Mouse (Mus musculus) bone marrow, adult 2 months (tissue): ENCODE data around the gene Uchl1. TPM values are rescaled to one million over a fixed set of nuclear protein-coding genes. Genes with fewer than 3 reads are reported as not detected.

Experiments
- H3K27ac ChIP-seq: fragments of 200-500 bp; 2 replicates; pipeline ENCODE4 v1.5.1; 2012; ENCODE audit warnings: low read depth, mild to moderate bottlenecking, control low read depth, inconsistent platforms, low read length; ENCODE audit not compliant: control insufficient read depth, poor library complexity, insufficient read depth
- H3K4me1 ChIP-seq: fragments of 200-500 bp; 2 replicates; pipeline ENCODE4 v1.6.1; 2011; ENCODE audit warnings: low read length; ENCODE audit not compliant: control insufficient read depth, insufficient read depth
- H3K4me3 ChIP-seq: fragments of 200-500 bp; replicated peaks from 2 replicates; pipeline ENCODE3; 2011; ENCODE audit warnings: mild to moderate bottlenecking, low read depth, low read length, control low read depth; ENCODE audit not compliant: control insufficient read depth
- CTCF ChIP-seq: fragments of 200-500 bp; IDR thresholded peaks from 2 replicates; pipeline ENCODE4 v1.5.1; 2011; ENCODE audit warnings: low read length, control low read depth; ENCODE audit not compliant: control insufficient read depth, insufficient read depth
- POLR2A ChIP-seq: fragments of 200-500 bp; IDR thresholded peaks from 2 replicates; pipeline ENCODE4 v1.6.1; 2011; ENCODE audit warnings: low read depth, mild to moderate bottlenecking, control low read depth, low read length, borderline replicate concordance; ENCODE audit not compliant: control insufficient read depth
- WGBS: fragments of 180-500 bp; shearing (Covaris S2); methylation state at CpG from one replicate; pipeline ENCODE4 v1.1.7; 2018; 5-methylcytosine and 5-hydroxymethylcytosine counted together
- polyA plus RNA-seq: library from polyadenylated mRNA; stranded (reverse); fragments of >200 nt; gene quantifications from 2 replicates; pipeline ENCODE4 v1.2.4, GENCODE M21; 2011; ENCODE audit warnings: low replicate concordance; ENCODE audit not compliant: missing spikeins, insufficient read depth, insufficient read length

The Uchl1 gene
- polyA plus RNA-seq, 1 experiment = 14.6 TPM

GRCm38 (mm10) chr5:66676457-66677117 is 696 bp downstream of the Uchl1 start:
- 1% methylated on average over 51 of the region's 51 CpGs for WGBS
- TF ChIP-seq POLR2A (no peak), CTCF (no peak)

GRCm38 (mm10) chr5:66677411-66678345 is 1.8 kb downstream of the Uchl1 start:
- Histone ChIP-seq H3K4me3 (no peak overlapping the region), H3K27ac (no peak overlapping the region), H3K4me1 (no peaks in the 10 kb centered on the region; the same call in 1 of the 2 replicates)
- TF ChIP-seq CTCF (no peak), POLR2A (no peak)
- WGBS = 69% methylated on average over 21 of the region's 21 CpGs

More at GRCm38 (mm10) chr5:66676457-66677117, 696 bp downstream of the Uchl1 start:
- Histone ChIP-seq H3K4me3 (peak overlapping the region; percentile 45), H3K27ac (no peak overlapping the region), H3K4me1 (no peaks in the 10 kb centered on the region; the same call in 1 of the 2 replicates)

DNA sequence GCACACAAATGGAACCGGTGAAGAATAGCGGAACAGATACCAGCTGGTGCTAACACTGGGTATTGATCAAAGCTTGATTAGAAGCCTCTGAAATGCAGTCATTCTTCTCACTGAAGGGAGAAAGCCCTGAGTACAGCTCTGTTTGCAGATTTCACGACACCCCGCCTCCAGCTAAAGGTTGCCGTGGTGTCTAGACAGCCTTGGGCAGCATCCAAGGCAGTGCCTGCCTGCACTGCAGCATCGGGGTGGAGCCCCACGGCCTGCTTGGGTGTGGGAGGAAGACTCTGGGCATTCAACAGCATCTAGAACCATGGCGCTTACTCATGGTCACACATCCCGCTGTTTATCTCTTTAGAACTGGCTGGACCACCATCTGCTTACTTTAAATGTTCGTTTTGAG is 3.3 kb downstream of the Uchl1 start:
- H3K4me3 ChIP-seq = no peak overlapping the region
- 55% methylated on average over 10 of the region's 10 CpGs for WGBS
- H3K27ac ChIP-seq = no peak overlapping the region
- no peak for TF ChIP-seq CTCF
- TF ChIP-seq POLR2A = no peak
- H3K4me1 ChIP-seq = no peaks in the 10 kb centered on the region; the same call in 1 of the 2 replicates

GRCm38 (mm10) chr5:66685930-66686329 is 10.0 kb downstream of the Uchl1 start:
- 72% methylated on average over 2 of the region's 2 CpGs for WGBS
- no peak overlapping the region for H3K27ac ChIP-seq
- H3K4me3 ChIP-seq = no peak overlapping the region
- H3K4me1 ChIP-seq = no peaks in the 10 kb centered on the region
- TF ChIP-seq CTCF = no peak
- TF ChIP-seq POLR2A = no peak

GRCm38 (mm10) chr5:66686863-66687262 is 11.0 kb downstream of the Uchl1 start:
- Histone ChIP-seq H3K27ac (no peak overlapping the region), H3K4me1 (no peaks in the 10 kb centered on the region), H3K4me3 (no peak overlapping the region)
- TF ChIP-seq POLR2A (no peak), CTCF (no peak; the same call in 1 of the 2 replicates)
- 73% methylated on average over 13 of the region's 13 CpGs for WGBS

DNA sequence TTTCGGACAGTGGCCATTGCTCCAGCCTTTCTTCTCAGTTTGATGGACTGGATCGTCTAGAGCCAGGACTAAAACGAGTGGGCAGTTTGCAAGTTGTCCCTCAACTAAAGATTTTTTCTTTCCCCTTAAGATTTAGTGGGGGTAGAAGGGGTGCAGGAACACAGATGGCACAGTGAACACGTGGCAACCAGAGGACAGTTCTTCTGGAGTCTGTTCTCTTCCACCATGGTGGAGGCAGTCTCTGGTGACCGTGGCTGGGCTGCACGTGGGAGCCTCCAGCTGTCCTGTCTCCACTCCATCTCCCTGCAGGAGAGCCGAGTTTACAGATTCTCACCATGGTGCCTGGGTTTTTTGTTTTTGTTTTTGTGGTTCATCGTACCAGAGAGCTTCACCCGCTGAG is 11.8 kb downstream of the Uchl1 start:
- Histone ChIP-seq H3K4me3 (no peak overlapping the region), H3K4me1 (no peaks in the 10 kb centered on the region), H3K27ac (no peak overlapping the region)
- TF ChIP-seq POLR2A (no peak), CTCF (no peak)
- WGBS = 77% methylated on average over 9 of the region's 9 CpGs

GRCm38 (mm10) chr5:66688286-66688685 is 12.4 kb downstream of the Uchl1 start:
- no peaks in the 10 kb centered on the region for H3K4me1 ChIP-seq
- no peak for TF ChIP-seq CTCF
- no peak overlapping the region for H3K27ac ChIP-seq
- H3K4me3 ChIP-seq = no peak overlapping the region
- WGBS = 89% methylated on average over 5 of the region's 5 CpGs

DNA sequence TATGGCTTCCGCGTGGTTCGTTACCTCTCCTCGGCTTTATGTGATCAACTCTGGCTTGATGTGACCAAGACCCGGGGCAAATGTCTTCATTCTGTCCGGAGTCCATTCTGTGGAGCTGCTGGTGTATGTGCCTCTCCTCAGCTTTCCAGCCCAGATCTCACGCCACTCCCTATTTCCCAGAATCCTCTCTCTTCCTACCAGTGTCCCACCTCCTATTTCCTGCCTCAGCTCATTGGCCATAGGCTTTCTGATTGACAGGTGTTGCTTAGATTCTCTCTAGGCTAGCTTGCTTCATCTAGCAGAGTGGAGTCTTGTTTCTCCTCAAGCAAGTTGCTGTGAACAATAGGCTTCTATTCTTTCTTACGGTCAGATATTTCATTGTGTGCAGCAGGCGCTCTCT is 13.9 kb downstream of the Uchl1 start:
- WGBS = 85% methylated on average over 9 of the region's 9 CpGs
- Histone ChIP-seq H3K27ac (no peak overlapping the region), H3K4me3 (no peak overlapping the region), H3K4me1 (no peaks in the 10 kb centered on the region)
- no peak for TF ChIP-seq CTCF
- TF ChIP-seq POLR2A = no peak
